ENCODE assay signal across 8 mouse cellular contexts in genomic region chr17:10001071-10001591, GRCm38 (mm10).
A peak's percentile ranks its signal among the peaks of the same experiment; 100 is the strongest.
DNase-seq lines count a peak whose midpoint lies in the region; ATAC-seq and TF ChIP-seq lines count a peak whose summit lies in the region.

No protein-coding gene starts in this region.

- TF ChIP-seq CTCF in layer of hippocampus, adult 2 months (conservative IDR thresholded peaks at IDR 0.05), result no peak
- TF ChIP-seq CTCF in forebrain, postnatal 0 days (IDR thresholded peaks at IDR 0.05; ENCODE audit: low read depth), result no peak

- no peak overlapping the region for H3K9ac ChIP-seq in forebrain, postnatal 0 days

- H3K4me3 ChIP-seq in layer of hippocampus, adult 2 months, result no peak overlapping the region
- no peak overlapping the region for H3K4me3 ChIP-seq in forebrain, postnatal 0 days (ENCODE audit: low read depth, low read length)

- H3K4me2 ChIP-seq in forebrain, postnatal 0 days (ENCODE audit: low read depth), result no peak overlapping the region

- no peak for ATAC-seq in forebrain, postnatal 0 days

- DNase-seq in layer of hippocampus, adult 2 months (ENCODE audit: low spot score in 2 of 2), result peak; percentile 23 to 39
- DNase-seq in layer of hippocampus, adult 9-10 months (ENCODE audit: low spot score), result no peak
- peak; percentile 42 for DNase-seq in brain, adult 2 months (ENCODE audit: low read depth, low spot score)
- DNase-seq in kidney, adult 8-10 months, result peak; percentile 29 to 60
- DNase-seq in lung, postnatal 4 days, result peak; percentile 26 to 41
- DNase-seq in spleen, adult 18-20 months, result no peak
- no peak for DNase-seq in frontal cortex, postnatal 14 days (ENCODE audit: low spot score in 2 of 2)
- no peak for DNase-seq in forebrain, postnatal 0 days

- H3K4me1 ChIP-seq in forebrain, postnatal 0 days (ENCODE audit: insufficient read depth), result no peaks in the 10 kb centered on the region

- no peaks in the 10 kb centered on the region for H3K27me3 ChIP-seq in forebrain, postnatal 0 days (ENCODE audit: insufficient read depth, low read length)

- no peaks in the 10 kb centered on the region for H3K36me3 ChIP-seq in forebrain, postnatal 0 days (ENCODE audit: insufficient read depth)

- no peaks in the 10 kb centered on the region for H3K9me3 ChIP-seq in forebrain, postnatal 0 days (ENCODE audit: low read length)

- peak overlapping the region; percentile 60 for H3K27ac ChIP-seq in layer of hippocampus, adult 2 months
- no peak overlapping the region for H3K27ac ChIP-seq in forebrain, postnatal 0 days (ENCODE audit: low read depth, low read length)

- 78% methylated on average over 7 of the region's 7 CpGs for WGBS in forebrain, postnatal 0 days

Comparison
In these comparisons a context has a peak if more than half of its experiments do, and no peak if none do; other contexts are left out.
1. DNase-seq: peak in layer of hippocampus, adult 2 months (2 of 2), brain, adult 2 months (single experiment), kidney, adult 8-10 months (2 of 2) and lung, postnatal 4 days (2 of 2); none in layer of hippocampus, adult 9-10 months (single experiment), spleen, adult 18-20 months (0 of 2), frontal cortex, postnatal 14 days (0 of 2) and forebrain, postnatal 0 days (single experiment).